Mouse (Mus musculus) R1 (cell line): Measurements from ENCODE around the gene Islr.

Experiments
- DNase-seq: peaks from one replicate; pipeline ENCODE4 v3.0.0-alpha.2; 2018; ENCODE audit warnings: low read depth, low spot score

Gene Islr

GRCm38 (mm10) chr9:58112321-58112751 is 91.8 kb downstream of the Islr start:
- no peak for DNase-seq

GRCm38 (mm10) chr9:58111431-58111830 is 92.7 kb downstream of the Islr start:
- no peak for DNase-seq

- no peak for DNase-seq
These were observed 93.3 kb downstream of the Islr start for GRCm38 (mm10) chr9:58110787-58111186.

GRCm38 (mm10) chr9:58107494-58107893 is 96.6 kb downstream of the Islr start:
- no peak for DNase-seq
